In the genomic region with DNA sequence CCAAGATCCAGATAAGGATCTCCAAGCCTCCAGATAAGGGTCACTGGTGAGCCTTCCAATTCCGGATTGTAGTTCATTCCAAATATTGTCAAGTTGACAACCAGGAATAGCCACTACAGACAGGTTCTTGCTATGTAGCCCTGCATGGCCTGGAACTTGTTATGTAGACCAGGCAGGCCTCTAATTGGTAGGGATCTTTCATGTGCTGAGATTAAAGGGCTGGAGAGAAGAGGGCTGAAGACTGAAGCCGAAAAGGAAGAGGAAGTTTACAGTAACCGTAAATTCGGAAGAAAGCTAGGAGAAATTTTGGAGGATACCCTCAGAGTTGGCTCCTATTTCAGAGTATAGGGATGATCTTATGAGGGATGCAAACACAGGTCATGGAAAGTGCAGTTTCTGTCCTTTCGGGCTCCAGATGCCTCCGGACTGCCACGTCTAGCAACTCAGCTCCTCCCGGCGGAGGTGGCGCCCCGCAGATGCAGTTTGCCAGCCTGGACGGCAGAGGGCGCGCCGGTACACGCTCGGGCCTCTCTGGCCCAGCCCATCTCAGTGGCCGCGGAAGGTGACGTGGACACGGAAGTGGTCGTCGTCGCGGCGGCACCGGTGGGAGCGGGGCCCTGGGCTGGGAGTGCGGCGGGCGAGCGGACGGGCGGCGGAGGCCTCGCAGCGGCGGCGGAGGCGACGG, we compare ENCODE assay signal across 8 mouse cellular contexts. TPM values are rescaled to one million over a fixed set of nuclear protein-coding genes. Genes with fewer than 3 reads are reported as not detected.
DNase-seq lines count a peak whose midpoint lies in the region; ATAC-seq and TF ChIP-seq lines count a peak whose summit lies in the region.

A gene (plus strand): TSS at position 569 of the 685 bp plus-strand sequence.

- peak; percentile 97 for DNase-seq in MEL (ENCODE audit: low read depth, low spot score)
- DNase-seq in cerebellum, adult 2 months = peak; percentile 90 to 94
- peak; percentile 90 for DNase-seq in forelimb bud, embryonic 11.5 days (ENCODE audit: low read depth, low spot score)
- DNase-seq in layer of hippocampus, adult 9-10 months (ENCODE audit: low spot score) = peak; percentile 81
- peak; percentile 96 for DNase-seq in ovary, postnatal 10 days (ENCODE audit: low spot score)
- DNase-seq in thymus, postnatal 10 days (ENCODE audit: low spot score in 2 of 2) = peak; percentile 91 to 98

- TF ChIP-seq EP300 in MEL (IDR thresholded peaks at IDR 0.05; ENCODE audit: low read depth in 1 of 2, low read length in 2 of 2) = peak in 1 of 2 experiments; percentile 27; a peak in 2 of 4 replicates

- H3K79me2 ChIP-seq in MEL (ENCODE audit: control insufficient read depth, insufficient read depth, low read length, poor library complexity) = peaks cover 32% of the 10 kb centered on the region

- H3K4me1 ChIP-seq in MEL (ENCODE audit: control insufficient read depth in 1 of 2, insufficient read depth in 2 of 2, low read length in 2 of 2) = peaks cover 4 to 8% of the 10 kb centered on the region in 2 experiments
- peaks cover 9% of the 10 kb centered on the region for H3K4me1 ChIP-seq in cerebellum, adult 2 months (ENCODE audit: control insufficient read depth, insufficient read depth, low read length)
- H3K4me1 ChIP-seq in lung, embryonic 16.5 days (replicated peaks; ENCODE audit: control insufficient read depth, insufficient read depth, low read length) = peaks cover 8% of the 10 kb centered on the region; the same call in 1 of the 2 replicates

- H3K9me3 ChIP-seq in MEL (replicated peaks; ENCODE audit: insufficient read depth, low read length) = no peaks in the 10 kb centered on the region
- no peaks in the 10 kb centered on the region for H3K9me3 ChIP-seq in lung, embryonic 16.5 days (ENCODE audit: control insufficient read depth, low read length)

- TF ChIP-seq POLR2A in MEL (IDR thresholded peaks at IDR 0.05; ENCODE audit: control insufficient read depth in 1 of 2, insufficient read depth in 1 of 2, low read depth in 1 of 2, low read length in 2 of 2, poor library complexity in 1 of 2) = peak; percentile 82 to 88
- TF ChIP-seq POLR2A in cerebellum, adult 2 months (IDR thresholded peaks at IDR 0.05; ENCODE audit: borderline replicate concordance, insufficient read depth, low read length) = peak; percentile 62

- H3K4me2 ChIP-seq in lung, embryonic 16.5 days (ENCODE audit: low read depth, low read length) = peak within 1 kb of the TSS; percentile 91

- peak within 1 kb of the TSS; percentile 78 for H3K27ac ChIP-seq in MEL (ENCODE audit: control insufficient read depth, low read depth, low read length)
- H3K27ac ChIP-seq in cerebellum, adult 2 months (ENCODE audit: insufficient read depth, low read length) = no peak within 1 kb of the TSS
- peak within 1 kb of the TSS; percentile 61 for H3K27ac ChIP-seq in lung, embryonic 16.5 days (ENCODE audit: low read length)

- peak within 1 kb of the TSS; percentile 97 for H3K9ac ChIP-seq in MEL (ENCODE audit: control insufficient read depth, low read depth, low read length, poor library complexity, severe bottlenecking)
- H3K9ac ChIP-seq in lung, embryonic 16.5 days (ENCODE audit: low read length) = peak within 1 kb of the TSS; percentile 92

- ATAC-seq in hematopoietic stem cell, adult 5-6 weeks (replicated peaks in 1 of 2; ENCODE audit: insufficient read depth in 1 of 2, low FRiP score in 2 of 2, low TSS enrichment in 1 of 2, low read depth in 1 of 2, poor library complexity in 2 of 2, severe bottlenecking in 2 of 2) = peak; percentile 98 to 99
- peak; percentile 98 for ATAC-seq in lung, embryonic 16.5 days (ENCODE audit: low read depth)

- H3K4me3 ChIP-seq in MEL (ENCODE audit: control insufficient read depth in 1 of 2, insufficient read depth in 1 of 2, low read depth in 2 of 2, low read length in 2 of 2) = peak within 1 kb of the TSS; percentile 97 to 98
- H3K4me3 ChIP-seq in cerebellum, adult 2 months (replicated peaks; ENCODE audit: insufficient read depth, low read depth, low read length) = peak within 1 kb of the TSS; percentile 90
- peak within 1 kb of the TSS; percentile 100 for H3K4me3 ChIP-seq in lung, embryonic 16.5 days (ENCODE audit: low read length)

- TF ChIP-seq RAD21 in MEL (IDR thresholded peaks at IDR 0.05; ENCODE audit: low read depth, low read length) = no peak

- TF ChIP-seq CTCF in MEL (IDR thresholded peaks at IDR 0.05 in 2 of 3, conservative IDR thresholded peaks at IDR 0.05 in 1 of 3; ENCODE audit: control insufficient read depth in 1 of 3, insufficient read depth in 1 of 3, low read depth in 2 of 3, low read length in 3 of 3, poor library complexity in 1 of 3, severe bottlenecking in 1 of 3) = peak; percentile 80 to 100 (median 99)
- peak; percentile 90 for TF ChIP-seq CTCF in cerebellum, adult 2 months (IDR thresholded peaks at IDR 0.05; ENCODE audit: borderline replicate concordance, insufficient read depth, low read depth, low read length)

- no peaks in the 10 kb centered on the region for H3K27me3 ChIP-seq in MEL (ENCODE audit: control insufficient read depth in 1 of 2, insufficient read depth in 2 of 2, low read length in 2 of 2)
- no peaks in the 10 kb centered on the region for H3K27me3 ChIP-seq in cerebellum, adult 2 months (ENCODE audit: control insufficient read depth, insufficient read depth, low read length)
- no peaks in the 10 kb centered on the region for H3K27me3 ChIP-seq in lung, embryonic 16.5 days (ENCODE audit: control insufficient read depth, insufficient read depth, low read depth, low read length)

- 7% methylated on average over 41 of the region's 41 CpGs for WGBS in cerebellum, adult 2 months
- 2% methylated on average over 35 of the region's 41 CpGs for WGBS in lung, embryonic 16.5 days

- H3K36me3 ChIP-seq in MEL (ENCODE audit: control insufficient read depth in 1 of 2, insufficient read depth in 2 of 2, low read length in 2 of 2) = peaks cover 14 to 25% of the 10 kb centered on the region in 2 experiments
- peaks cover 21% of the 10 kb centered on the region for H3K36me3 ChIP-seq in lung, embryonic 16.5 days (ENCODE audit: control insufficient read depth, insufficient read depth, low read length)

TF ChIP-seq in MEL, 35 proteins besides CTCF, POLR2A, EP300 and RAD21 (continues in another document):
- no peak for TF ChIP-seq UBTF (IDR thresholded peaks at IDR 0.05; ENCODE audit: borderline replicate concordance, insufficient read depth, low read depth, low read length)
- peak; percentile 36; the same call in 1 of the 2 replicates for TF ChIP-seq ZMIZ1 (IDR thresholded peaks at IDR 0.05; ENCODE audit: low read depth, low read length)
- TF ChIP-seq POLR2AphosphoS5 (IDR thresholded peaks at IDR 0.05; ENCODE audit: borderline replicate concordance, low read depth, low read length) = no peak
- TF ChIP-seq TAL1 (IDR thresholded peaks at IDR 0.05; ENCODE audit: low read length) = no peak
- peak; percentile 65; the same call in 1 of the 2 replicates for TF ChIP-seq MYC (IDR thresholded peaks at IDR 0.05; ENCODE audit: low read depth, low read length)
- no peak for TF ChIP-seq NRF1 (IDR thresholded peaks at IDR 0.05; ENCODE audit: insufficient read depth, low read depth, low read length, poor library complexity, severe bottlenecking)
- TF ChIP-seq BHLHE40 (IDR thresholded peaks at IDR 0.05; ENCODE audit: borderline replicate concordance, low read depth, low read length) = peak; percentile 70; the same call in 1 of the 2 replicates
- TF ChIP-seq ZNF384 (IDR thresholded peaks at IDR 0.05; ENCODE audit: low read depth, low read length) = 0 out of 2 replicates have a peak, but pooled peaks have one; percentile 29
- peak; percentile 57 for TF ChIP-seq USF1 (IDR thresholded peaks at IDR 0.05; ENCODE audit: low read depth, low read length)
- TF ChIP-seq GABPA (IDR thresholded peaks at IDR 0.05; ENCODE audit: low read depth, low read length) = peak; percentile 87; the same call in 1 of the 2 replicates
- TF ChIP-seq ELF1 (IDR thresholded peaks at IDR 0.05; ENCODE audit: low read depth, low read length) = peak; percentile 98
- TF ChIP-seq RCOR1 (IDR thresholded peaks at IDR 0.05; ENCODE audit: low read depth, low read length) = no peak
- TF ChIP-seq MAX (IDR thresholded peaks at IDR 0.05; ENCODE audit: low read length) = peak; percentile 72; the same call in 1 of the 2 replicates
- TF ChIP-seq MYB (IDR thresholded peaks at IDR 0.05; ENCODE audit: low read depth, low read length) = no peak
- no peak for TF ChIP-seq CHD1 (IDR thresholded peaks at IDR 0.05; ENCODE audit: low read depth, low read length)
- TF ChIP-seq E2F4 (IDR thresholded peaks at IDR 0.05; ENCODE audit: borderline replicate concordance, low read depth, low read length) = no peak
- TF ChIP-seq MEF2A (IDR thresholded peaks at IDR 0.05; ENCODE audit: extremely low read depth, insufficient replicate concordance, low read depth, low read length, poor library complexity, severe bottlenecking) = no peak
- TF ChIP-seq MXI1 (IDR thresholded peaks at IDR 0.05; ENCODE audit: low read depth, low read length) = no peak
- no peak for TF ChIP-seq CHD2 (IDR thresholded peaks at IDR 0.05; ENCODE audit: low read length)
- TF ChIP-seq SIN3A (IDR thresholded peaks at IDR 0.05; ENCODE audit: low read length) = peak; percentile 91
- peak; percentile 94 for TF ChIP-seq HCFC1 (IDR thresholded peaks at IDR 0.05; ENCODE audit: low read depth, low read length)
- TF ChIP-seq NELFE (IDR thresholded peaks at IDR 0.05; ENCODE audit: low read depth, low read length) = peak; percentile 87
- no peak for TF ChIP-seq GATA1 (IDR thresholded peaks at IDR 0.05; ENCODE audit: low read depth, low read length)
- TF ChIP-seq SMC3 (IDR thresholded peaks at IDR 0.05; ENCODE audit: low read depth, low read length) = peak; percentile 24; the same call in 1 of the 2 replicates
- TF ChIP-seq MAFK (IDR thresholded peaks at IDR 0.05; ENCODE audit: borderline replicate concordance, low read depth, low read length) = no peak
- TF ChIP-seq POLR2AphosphoS2 (IDR thresholded peaks at IDR 0.05; ENCODE audit: low read length) = no peak
- no peak for TF ChIP-seq ZKSCAN1 (IDR thresholded peaks at IDR 0.05; ENCODE audit: low read depth, low read length)
- TF ChIP-seq KAT2A (conservative IDR thresholded peaks at IDR 0.05; ENCODE audit: low read depth, low read length) = peak; percentile 79
- peak; percentile 74; the same call in 1 of the 2 replicates for TF ChIP-seq TBP (IDR thresholded peaks at IDR 0.05; ENCODE audit: low read depth, low read length)

RNA-seq across cellular contexts. Expression of the gene that starts here (rescaled TPM):
- total RNA-seq in MEL (2012; rRNA removed) = 423 and 464 TPM in 2 replicates
- polyA plus RNA-seq in MEL (2012; ENCODE audit: insufficient read depth in 1 of 2, insufficient read length in 2 of 2, low read depth in 1 of 2, low replicate concordance in 2 of 2, missing spikeins in 1 of 2) = 100 to 1,000 TPM; 486 to 633 TPM
- 71.9 and 72.1 TPM in 2 replicates for polyA plus RNA-seq in cerebellum, adult 2 months (2012; rRNA removed)
- total RNA-seq in hematopoietic stem cell, adult 5-6 weeks (2017) = 95.1 and 117 TPM in 2 replicates
- polyA plus RNA-seq in lung, embryonic 16.5 days (2015; fragmentation: Nextera tagmentation; extraction: Ambion mirVana) = 155 and 167 TPM in 2 replicates
